Mouse (Mus musculus) limb, embryonic 14.5 days (tissue): ENCODE data around the gene Gna14. TPM values are rescaled to one million over a fixed set of nuclear protein-coding genes. Genes with fewer than 3 reads are reported as not detected.
A peak's percentile ranks its signal among the peaks of the same experiment; 100 is the strongest.

ENCODE experiments used
- ATAC-seq: fragments of 200-750 bp; cut with Nextera tagmentation; 2 replicates; pipeline ENCODE4 v1.8.0; 2017; ENCODE audit warnings: low read depth, moderate number of reproducible peaks, moderate TSS enrichment; ENCODE audit not compliant: low FRiP score
- DNase-seq: peaks from one replicate; pipeline ENCODE4 v3.0.0-alpha.2; 2015; ENCODE audit warnings: low spot score
- H3K27ac ChIP-seq: fragments of 300-500 bp; sonication (generic); replicated peaks from 2 replicates; pipeline ENCODE4 v1.5.1; 2014; ENCODE audit warnings: low read depth, mild to moderate bottlenecking, low read length, moderate library complexity, mixed read lengths
- H3K27me3 ChIP-seq: fragments of 300-500 bp; sonication (generic); 2 replicates; pipeline ENCODE4 v1.6.1; 2014; ENCODE audit warnings: low read length, mixed read lengths; ENCODE audit not compliant: control insufficient read depth, insufficient read depth
- H3K36me3 ChIP-seq: fragments of 300-500 bp; sonication (generic); 2 replicates; pipeline ENCODE4 v1.6.1; 2014; ENCODE audit warnings: mild to moderate bottlenecking, low read length, moderate library complexity, mixed read lengths; ENCODE audit not compliant: control insufficient read depth, insufficient read depth
- H3K4me1 ChIP-seq: fragments of 300-500 bp; sonication (generic); 2 replicates; pipeline ENCODE4 v1.6.1; 2014; ENCODE audit warnings: antibody characterized with exemption, low read length, mixed read lengths; ENCODE audit not compliant: control insufficient read depth, insufficient read depth
- H3K4me2 ChIP-seq: fragments of 300-500 bp; sonication (generic); replicated peaks from 2 replicates; pipeline ENCODE4 v1.6.1; 2014; ENCODE audit warnings: low read depth, mild to moderate bottlenecking, low read length, moderate library complexity; ENCODE audit not compliant: severe bottlenecking
- H3K4me3 ChIP-seq: fragments of 300-500 bp; sonication (generic); replicated peaks from 2 replicates; pipeline ENCODE4 v1.5.1; 2014; ENCODE audit warnings: low read length
- H3K9ac ChIP-seq: fragments of 300-500 bp; sonication (generic); 2 replicates; pipeline ENCODE4 v1.6.1; 2014; ENCODE audit warnings: mild to moderate bottlenecking, low read depth, low read length, moderate library complexity; ENCODE audit not compliant: severe bottlenecking
- H3K9me3 ChIP-seq: fragments of 300-500 bp; sonication (generic); 2 replicates; pipeline ENCODE4 v1.6.1; 2016; ENCODE audit warnings: low read length; ENCODE audit not compliant: control insufficient read depth
- POLR2A ChIP-seq: fragments of 200-500 bp; IDR thresholded peaks from 2 replicates; pipeline ENCODE4 v1.8.0; 2012; ENCODE audit warnings: inconsistent platforms, mild to moderate bottlenecking, moderate library complexity, borderline replicate concordance; ENCODE audit not compliant: insufficient read depth, insufficient read length; ENCODE audit errors: extremely low read depth
- WGBS: fragments of 180-500 bp; shearing (Covaris S2); extraction: QIAGEN DNeasy Blood & Tissue Kit; methylation state at CpG from one replicate; pipeline ENCODE4 v1.1.7; 2014; 5-methylcytosine and 5-hydroxymethylcytosine counted together
- polyA plus RNA-seq, 2 experiments: library from polyadenylated mRNA; depleted of rRNA in 1 of 2; stranded (reverse) in 1 of 2; unstranded in 1 of 2; fragments of >200 nt; fragmentation: Nextera tagmentation in 1 of 2; extraction: Ambion mirVana in 1 of 2; gene quantifications; 2 replicates each; pipeline versions ENCODE4 v1.2.1 to v1.2.3; 2012 to 2014

Gene Gna14
- polyA plus RNA-seq, 2 experiments, result 4.0 to 4.3 TPM

DNA sequence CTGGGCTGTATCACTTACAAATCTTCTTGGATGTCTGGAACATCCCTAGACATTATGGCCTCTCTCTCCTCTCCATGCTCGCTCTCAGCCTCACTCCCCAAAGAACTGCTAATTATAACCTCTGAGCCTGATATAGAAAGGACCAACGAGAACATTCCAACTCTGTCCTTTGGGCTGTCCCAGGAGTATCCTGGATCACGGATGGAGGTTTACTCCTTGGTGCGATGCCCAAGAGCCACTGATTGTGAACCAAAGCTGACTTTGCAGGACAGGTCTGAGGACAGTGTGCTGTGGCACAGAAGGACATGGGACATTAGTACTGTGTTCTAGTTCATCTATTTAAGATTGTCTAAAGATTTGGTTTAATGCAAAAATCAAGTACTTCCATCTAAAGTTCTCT, 108.1 kb downstream of the Gna14 start:
- no peak overlapping the region for H3K9ac ChIP-seq
- no peak for TF ChIP-seq POLR2A
- H3K27me3 ChIP-seq, result no peaks in the 10 kb centered on the region
- H3K36me3 ChIP-seq, result no peaks in the 10 kb centered on the region
- ATAC-seq (no peak), DNase-seq (no peak)
- WGBS, result 86% methylated on average over 4 of the region's 4 CpGs
- H3K4me3 ChIP-seq, result no peak overlapping the region
- H3K9me3 ChIP-seq, result no peaks in the 10 kb centered on the region
- H3K4me2 ChIP-seq, result no peak overlapping the region
- no peak overlapping the region for H3K27ac ChIP-seq
- no peaks in the 10 kb centered on the region for H3K4me1 ChIP-seq

DNA sequence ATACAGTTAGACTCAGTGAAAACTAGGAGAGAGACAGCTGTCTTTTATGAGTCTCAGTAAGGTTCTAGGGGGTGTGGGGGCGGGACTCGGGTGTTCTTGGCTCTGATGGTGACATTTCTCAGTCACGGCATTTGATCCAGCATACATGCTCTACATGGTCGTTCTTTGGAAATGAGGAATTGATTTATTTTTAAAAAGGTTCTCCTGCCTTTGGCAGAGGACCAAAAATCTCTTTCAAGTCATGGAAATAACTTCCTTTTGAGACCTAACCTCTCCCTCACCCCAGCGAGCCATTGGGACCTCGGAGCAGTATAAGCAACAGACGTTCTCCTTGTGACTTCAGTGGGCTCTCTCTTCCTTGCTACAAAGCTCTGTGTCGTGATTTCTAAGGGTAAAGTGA, 121.4 kb downstream of the Gna14 start:
- ATAC-seq (peak; percentile 53), DNase-seq (peak; percentile 58)
- H3K36me3 ChIP-seq, result no peaks in the 10 kb centered on the region
- H3K4me3 ChIP-seq, result no peak overlapping the region
- no peak overlapping the region for H3K27ac ChIP-seq
- no peak overlapping the region for H3K4me2 ChIP-seq
- no peaks in the 10 kb centered on the region for H3K9me3 ChIP-seq
- H3K4me1 ChIP-seq, result peaks cover 15% of the 10 kb centered on the region
- WGBS, result 22% methylated on average over 8 of the region's 8 CpGs
- H3K9ac ChIP-seq, result no peak overlapping the region
- H3K27me3 ChIP-seq, result no peaks in the 10 kb centered on the region
- no peak for TF ChIP-seq POLR2A

DNA sequence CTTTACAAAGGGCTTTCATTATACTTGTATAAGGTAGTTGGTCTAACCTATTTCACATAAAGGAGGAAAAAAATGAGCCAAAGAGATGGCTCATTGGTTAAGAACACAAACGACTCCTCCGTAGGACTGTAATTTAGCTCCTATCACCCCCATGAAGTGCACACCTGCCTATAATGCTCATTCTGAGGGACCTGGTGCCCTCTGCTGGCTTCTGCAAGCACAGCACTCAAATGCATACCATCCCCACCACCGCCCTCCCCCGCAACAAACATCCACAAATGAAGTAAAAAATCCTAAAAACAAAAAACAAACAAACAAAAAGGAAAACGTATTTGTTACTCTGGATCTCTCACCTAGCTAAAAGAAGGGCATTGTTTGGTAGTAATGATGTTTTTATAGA, 122.4 kb downstream of the Gna14 start:
- Histone ChIP-seq H3K27ac (no peak overlapping the region), H3K9me3 (no peaks in the 10 kb centered on the region), H3K27me3 (no peaks in the 10 kb centered on the region), H3K4me1 (peaks cover 15% of the 10 kb centered on the region), H3K36me3 (no peaks in the 10 kb centered on the region), H3K9ac (no peak overlapping the region), H3K4me3 (no peak overlapping the region), H3K4me2 (no peak overlapping the region)
- WGBS, result 78% methylated on average over 5 of the region's 5 CpGs
- DNase-seq (no peak), ATAC-seq (no peak)
- TF ChIP-seq POLR2A, result no peak

DNA sequence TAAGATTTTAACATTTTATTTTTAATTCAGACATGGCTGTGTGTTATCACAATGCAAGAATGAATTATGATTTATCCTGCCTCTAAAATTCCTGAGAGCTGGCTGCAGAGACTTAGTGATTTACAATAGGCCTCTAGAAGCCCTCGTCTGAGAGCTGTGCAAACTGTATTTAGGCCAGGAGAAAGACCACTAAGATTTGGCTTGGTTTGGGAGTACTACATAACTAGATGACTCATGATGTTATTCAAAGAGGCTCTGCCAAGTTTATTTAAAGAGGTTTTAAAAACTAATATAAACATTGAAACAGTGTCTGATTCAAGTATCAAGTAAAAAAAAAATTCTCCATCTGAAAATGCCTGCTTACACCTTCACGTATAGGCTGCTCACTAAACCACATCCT, 123.0 kb downstream of the Gna14 start:
- H3K36me3 ChIP-seq, result no peaks in the 10 kb centered on the region
- ATAC-seq, result 0 out of 2 replicates have a peak, but pooled peaks have one; percentile 19
- peak; percentile 59 for DNase-seq
- H3K27ac ChIP-seq, result 0 out of 2 replicates have a peak overlapping the region, but pooled peaks have one; percentile 55
- H3K4me2 ChIP-seq, result no peak overlapping the region
- H3K9ac ChIP-seq, result no peak overlapping the region
- WGBS, result 47% methylated on average over 2 of the region's 2 CpGs
- H3K4me1 ChIP-seq, result peaks cover 15% of the 10 kb centered on the region
- no peaks in the 10 kb centered on the region for H3K9me3 ChIP-seq
- no peak overlapping the region for H3K4me3 ChIP-seq
- TF ChIP-seq POLR2A, result no peak
- H3K27me3 ChIP-seq, result no peaks in the 10 kb centered on the region

DNA sequence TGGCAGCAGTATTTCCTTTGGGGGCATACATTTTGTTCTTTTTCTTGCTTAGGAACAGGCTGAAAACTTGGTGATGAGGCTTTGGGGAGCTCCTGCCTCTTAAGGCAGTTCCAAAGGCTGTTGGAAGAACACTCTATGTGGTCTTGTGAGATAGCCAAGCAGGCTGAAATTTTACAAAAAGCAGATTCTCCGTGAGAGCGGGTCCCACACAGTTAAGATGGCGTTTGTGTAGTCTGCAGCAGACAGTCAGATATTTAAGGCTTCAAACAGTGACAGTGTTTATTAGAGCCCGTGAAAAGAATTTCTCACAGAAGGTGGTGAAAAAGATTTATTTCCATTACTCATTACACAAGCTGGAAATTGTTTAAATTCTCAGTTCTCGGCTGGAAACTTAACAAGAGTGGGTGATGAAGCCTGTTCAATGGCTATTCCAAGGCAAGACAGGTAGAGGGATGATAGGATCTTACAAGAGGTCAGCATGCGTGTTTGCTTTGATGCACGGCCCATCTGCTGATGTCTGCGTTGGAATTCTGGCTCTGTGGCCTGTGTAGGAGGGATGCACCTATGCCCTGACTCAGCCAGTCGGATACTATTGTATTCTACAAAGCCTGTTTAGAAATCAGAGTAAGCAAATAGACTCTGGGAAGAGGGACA, 123.8 kb downstream of the Gna14 start:
- no peak overlapping the region for H3K4me2 ChIP-seq
- H3K27me3 ChIP-seq, result no peaks in the 10 kb centered on the region
- ATAC-seq (no peak), DNase-seq (no peak)
- H3K4me1 ChIP-seq, result peaks cover 15% of the 10 kb centered on the region
- H3K9me3 ChIP-seq, result no peaks in the 10 kb centered on the region
- 0 out of 2 replicates have a peak overlapping the region, but pooled peaks have one; percentile 55 for H3K27ac ChIP-seq
- 71% methylated on average over 9 of the region's 9 CpGs for WGBS
- H3K36me3 ChIP-seq, result no peaks in the 10 kb centered on the region
- H3K9ac ChIP-seq, result no peak overlapping the region
- no peak overlapping the region for H3K4me3 ChIP-seq
- TF ChIP-seq POLR2A, result no peak
